Mouse (Mus musculus): ENCODE measurements around the gene Arid5b. TPM values are rescaled to one million over a fixed set of nuclear protein-coding genes. Genes with fewer than 3 reads are reported as not detected.
A peak's percentile ranks its signal among the peaks of the same experiment; 100 is the strongest.

The Arid5b gene
- polyA plus RNA-seq, 1 experiment from 2014 or later, result 44.2 TPM

DNA sequence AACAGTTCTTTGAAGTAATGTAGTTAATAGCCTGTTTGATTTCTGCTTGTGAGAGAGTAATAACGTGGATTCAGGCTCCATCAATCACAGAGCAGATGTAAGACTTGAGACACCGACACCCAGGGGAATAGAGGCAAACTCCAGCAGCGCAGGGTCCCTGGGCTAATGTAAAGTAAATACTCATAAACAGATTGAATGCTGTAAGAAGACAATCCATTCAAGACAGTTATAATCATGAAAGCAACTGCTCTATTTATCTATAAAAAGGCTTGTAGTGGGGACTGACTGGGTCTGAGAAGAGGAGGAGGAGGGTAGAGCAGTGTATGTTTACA is 3.2 kb upstream of the Arid5b start:
- no peaks in the 10 kb centered on the region for H3K36me3 ChIP-seq
- H3K4me3 ChIP-seq, result no peak overlapping the region
- peak overlapping the region; percentile 92; the same call in 1 of the 2 replicates for H3K4me2 ChIP-seq (replicated peaks)
- no peaks in the 10 kb centered on the region for H3K27me3 ChIP-seq
- peaks cover 26% of the 10 kb centered on the region for H3K4me1 ChIP-seq
- H3K27ac ChIP-seq, result no peak overlapping the region
- H3K9me3 ChIP-seq, result no peaks in the 10 kb centered on the region
- no peak overlapping the region for H3K9ac ChIP-seq
- 9% methylated on average over 3 of the region's 3 CpGs for WGBS
- no peak for ATAC-seq (ENCODE audit: low FRiP score, low read depth)

DNA sequence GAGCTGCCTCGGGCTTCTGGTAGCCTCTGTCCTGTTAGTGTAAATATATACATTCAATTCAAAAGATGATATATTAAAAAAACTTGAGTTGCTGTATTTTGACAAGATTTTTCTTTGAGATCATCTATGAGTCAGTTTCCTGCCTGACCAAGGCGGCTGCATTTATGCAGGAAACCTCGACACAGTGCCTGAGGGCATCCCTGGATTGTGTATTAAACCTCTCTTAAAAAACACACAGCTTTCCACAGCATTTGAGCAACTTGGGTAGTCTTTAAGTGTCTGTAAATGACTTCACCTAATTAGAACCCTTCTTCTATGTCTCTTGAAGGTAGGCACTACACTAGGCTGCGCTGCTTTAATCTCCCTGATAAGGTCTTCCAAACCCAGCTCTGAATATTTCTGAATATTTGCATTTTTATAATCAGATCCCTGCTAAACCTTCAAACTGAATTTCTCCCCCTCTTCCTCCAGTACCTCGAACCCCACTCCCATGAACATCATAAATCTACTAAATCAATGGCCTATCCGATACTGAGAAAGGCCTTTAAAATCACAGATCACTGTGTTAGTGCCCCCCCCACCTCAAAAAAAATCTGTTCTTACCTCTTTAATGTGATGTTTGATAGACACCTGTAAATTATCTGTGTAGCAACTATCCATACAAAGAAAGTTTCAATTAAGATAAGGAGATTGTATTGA is 2.7 kb upstream of the Arid5b start:
- H3K4me2 ChIP-seq (replicated peaks), result 0 out of 2 replicates have a peak overlapping the region, but pooled peaks have one; percentile 85
- H3K4me3 ChIP-seq, result no peak overlapping the region
- no peak overlapping the region for H3K27ac ChIP-seq
- no peaks in the 10 kb centered on the region for H3K9me3 ChIP-seq
- H3K9ac ChIP-seq, result no peak overlapping the region
- no peaks in the 10 kb centered on the region for H3K36me3 ChIP-seq
- peaks cover 26% of the 10 kb centered on the region for H3K4me1 ChIP-seq
- H3K27me3 ChIP-seq, result no peaks in the 10 kb centered on the region
- ATAC-seq (ENCODE audit: low FRiP score, low read depth), result no peak
- WGBS, result 19% methylated on average over 6 of the region's 6 CpGs

DNA sequence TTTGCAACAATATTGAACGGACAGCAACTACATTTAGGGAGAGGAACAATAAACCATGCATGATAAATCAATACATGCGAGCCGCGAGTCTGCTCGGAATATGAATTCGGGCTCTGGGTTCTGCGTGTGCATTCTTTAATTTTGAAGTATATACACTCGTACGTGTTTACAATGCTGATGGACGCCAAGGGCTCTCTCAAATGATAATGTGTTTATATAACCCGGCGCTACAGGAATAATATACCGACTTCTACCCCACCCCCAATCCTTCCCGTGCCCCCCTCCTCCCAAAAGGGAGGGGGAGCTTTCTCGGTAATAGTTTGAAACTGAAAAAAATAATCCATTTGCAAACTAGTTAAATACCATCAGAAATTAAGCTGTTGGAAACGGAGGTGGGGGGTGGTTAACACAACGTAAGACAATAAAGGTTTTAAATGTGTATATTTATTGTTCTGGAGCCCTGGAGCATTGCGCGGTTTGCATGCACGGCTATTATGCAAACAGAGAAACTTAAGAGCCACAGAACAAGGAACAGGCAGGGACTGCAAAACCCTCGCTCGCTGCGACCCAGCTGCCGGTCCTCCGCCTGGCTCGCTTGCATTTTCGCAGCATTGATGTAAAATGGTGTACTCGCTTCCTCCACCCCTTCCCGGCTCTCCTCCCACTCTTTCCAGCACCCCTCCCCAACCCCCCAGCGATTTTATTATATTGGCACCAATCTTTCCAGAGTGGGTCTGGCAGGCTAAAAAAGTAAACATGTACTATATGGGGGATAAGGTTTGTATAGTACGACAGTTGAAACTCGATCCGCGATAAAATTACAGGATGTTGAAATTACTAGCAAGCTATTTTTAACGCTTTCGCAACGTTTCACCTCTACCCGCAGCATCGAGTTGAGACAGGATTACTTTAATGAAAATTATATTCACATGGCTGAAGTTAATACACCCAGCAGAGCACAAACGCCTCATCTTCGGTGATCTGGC is 1.3 kb upstream of the Arid5b start:
- Histone ChIP-seq H3K4me2 (replicated peaks) (peak overlapping the region; percentile 85), H3K27ac (peak overlapping the region; percentile 66), H3K36me3 (no peaks in the 10 kb centered on the region), H3K4me3 (peak overlapping the region; percentile 69), H3K9me3 (no peaks in the 10 kb centered on the region), H3K27me3 (no peaks in the 10 kb centered on the region), H3K9ac (peak overlapping the region; percentile 54), H3K4me1 (peaks cover 35% of the 10 kb centered on the region)
- WGBS, result under 1% methylated on average over 41 of the region's 41 CpGs
- ATAC-seq (ENCODE audit: low FRiP score, low read depth), result no peak

DNA sequence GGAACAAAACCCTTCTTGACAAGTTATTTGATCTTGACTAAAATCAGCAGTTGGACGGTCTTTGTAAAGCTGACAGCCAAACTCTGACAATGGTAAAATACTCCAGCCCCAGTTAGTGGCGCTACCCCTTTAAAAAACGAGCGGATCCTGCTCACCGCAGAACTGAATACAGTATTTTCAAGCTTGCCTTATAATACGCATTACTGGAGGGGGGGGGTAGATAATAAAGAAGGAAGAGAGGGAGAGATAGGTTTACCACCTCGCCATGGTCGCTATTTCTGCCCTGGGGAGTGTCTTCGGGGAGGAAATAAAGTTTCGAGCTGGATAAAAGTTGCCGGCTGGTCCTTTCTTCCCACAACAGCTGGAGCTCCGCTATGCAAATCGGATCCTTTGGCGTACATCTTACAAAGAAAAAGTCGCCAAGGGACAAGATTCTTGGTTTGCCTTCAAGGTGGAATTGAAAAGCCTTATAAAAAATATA is 829 bp downstream of the Arid5b start:
- peaks cover 33% of the 10 kb centered on the region for H3K4me1 ChIP-seq
- no peaks in the 10 kb centered on the region for H3K27me3 ChIP-seq
- H3K27ac ChIP-seq, result peak overlapping the region; percentile 91
- H3K4me2 ChIP-seq (replicated peaks), result peak overlapping the region; percentile 85
- H3K9ac ChIP-seq, result peak overlapping the region; percentile 82
- H3K9me3 ChIP-seq, result no peaks in the 10 kb centered on the region
- WGBS, result under 1% methylated on average over 15 of the region's 15 CpGs
- ATAC-seq (ENCODE audit: low FRiP score, low read depth), result no peak
- H3K36me3 ChIP-seq, result peaks cover 14% of the 10 kb centered on the region
- peak overlapping the region; percentile 69 for H3K4me3 ChIP-seq

DNA sequence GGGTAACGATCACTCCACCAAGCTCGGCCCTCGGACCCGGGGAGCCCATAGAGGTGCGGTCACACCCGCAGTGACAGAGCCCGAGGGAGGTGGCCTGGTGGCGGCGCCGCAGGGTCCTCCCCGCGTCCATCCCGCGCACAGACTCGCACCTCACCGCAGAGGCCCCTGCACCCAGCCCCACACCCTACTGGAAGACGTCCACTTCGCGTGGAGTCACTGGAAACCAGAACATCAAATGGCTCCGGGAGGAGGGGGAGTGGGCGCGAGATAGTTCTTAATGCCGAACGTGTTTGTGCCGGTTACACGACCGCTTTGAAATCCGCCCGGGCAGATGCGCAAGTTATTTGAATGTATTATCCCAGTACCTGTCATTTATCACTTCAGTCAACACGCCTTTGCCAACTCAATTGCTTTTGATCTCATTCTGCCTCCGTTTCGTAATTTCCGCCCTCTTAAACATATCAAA is 1.5 kb downstream of the Arid5b start:
- peak overlapping the region; percentile 82 for H3K9ac ChIP-seq
- peaks cover 28% of the 10 kb centered on the region for H3K4me1 ChIP-seq
- peak overlapping the region; percentile 69 for H3K4me3 ChIP-seq
- peak; percentile 24 for ATAC-seq (ENCODE audit: low FRiP score, low read depth)
- H3K4me2 ChIP-seq (replicated peaks), result peak overlapping the region; percentile 85
- WGBS, result under 1% methylated on average over 33 of the region's 34 CpGs
- peak overlapping the region; percentile 93 for H3K27ac ChIP-seq
- no peaks in the 10 kb centered on the region for H3K9me3 ChIP-seq
- no peaks in the 10 kb centered on the region for H3K27me3 ChIP-seq
- peaks cover 19% of the 10 kb centered on the region for H3K36me3 ChIP-seq

DNA sequence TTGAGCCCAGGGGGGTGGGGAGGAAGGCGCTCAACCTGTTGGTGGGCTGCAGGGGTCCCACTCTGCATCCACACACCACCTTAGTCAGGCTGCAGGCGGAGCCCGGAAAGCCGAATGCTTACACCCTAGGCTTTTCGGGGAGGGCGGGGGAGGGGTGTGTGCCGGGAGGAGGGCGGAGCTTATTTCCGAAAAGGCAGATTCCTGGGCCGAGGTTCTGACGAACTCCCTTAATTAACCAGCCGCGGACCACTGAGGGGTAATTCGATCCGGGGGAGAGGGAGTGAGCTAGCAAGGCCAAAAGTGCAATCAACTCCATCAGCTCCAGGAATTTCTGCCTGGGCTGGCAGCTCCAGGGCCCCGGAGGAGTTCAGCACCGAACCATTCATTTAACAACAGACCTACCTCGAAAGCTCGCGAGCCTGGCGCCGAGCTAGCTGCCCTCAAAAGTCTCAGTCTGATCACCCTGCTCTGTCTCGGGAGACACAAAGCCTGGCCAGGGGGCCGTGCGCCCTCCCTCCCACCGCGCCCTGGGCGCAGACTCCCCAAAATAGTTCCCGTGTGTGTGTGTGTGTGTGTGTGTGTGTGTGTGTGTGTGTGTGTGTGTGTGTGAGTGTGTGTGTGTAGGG is 2.1 kb downstream of the Arid5b start:
- peak; percentile 78 for ATAC-seq (ENCODE audit: low FRiP score, low read depth)
- peak overlapping the region; percentile 69 for H3K4me3 ChIP-seq
- 2% methylated on average over 29 of the region's 29 CpGs for WGBS
- peak overlapping the region; percentile 82 for H3K9ac ChIP-seq
- peak overlapping the region; percentile 85 for H3K4me2 ChIP-seq (replicated peaks)
- peaks cover 22% of the 10 kb centered on the region for H3K36me3 ChIP-seq
- peak overlapping the region; percentile 93 for H3K27ac ChIP-seq
- no peaks in the 10 kb centered on the region for H3K9me3 ChIP-seq
- H3K4me1 ChIP-seq, result peaks cover 23% of the 10 kb centered on the region
- no peaks in the 10 kb centered on the region for H3K27me3 ChIP-seq

DNA sequence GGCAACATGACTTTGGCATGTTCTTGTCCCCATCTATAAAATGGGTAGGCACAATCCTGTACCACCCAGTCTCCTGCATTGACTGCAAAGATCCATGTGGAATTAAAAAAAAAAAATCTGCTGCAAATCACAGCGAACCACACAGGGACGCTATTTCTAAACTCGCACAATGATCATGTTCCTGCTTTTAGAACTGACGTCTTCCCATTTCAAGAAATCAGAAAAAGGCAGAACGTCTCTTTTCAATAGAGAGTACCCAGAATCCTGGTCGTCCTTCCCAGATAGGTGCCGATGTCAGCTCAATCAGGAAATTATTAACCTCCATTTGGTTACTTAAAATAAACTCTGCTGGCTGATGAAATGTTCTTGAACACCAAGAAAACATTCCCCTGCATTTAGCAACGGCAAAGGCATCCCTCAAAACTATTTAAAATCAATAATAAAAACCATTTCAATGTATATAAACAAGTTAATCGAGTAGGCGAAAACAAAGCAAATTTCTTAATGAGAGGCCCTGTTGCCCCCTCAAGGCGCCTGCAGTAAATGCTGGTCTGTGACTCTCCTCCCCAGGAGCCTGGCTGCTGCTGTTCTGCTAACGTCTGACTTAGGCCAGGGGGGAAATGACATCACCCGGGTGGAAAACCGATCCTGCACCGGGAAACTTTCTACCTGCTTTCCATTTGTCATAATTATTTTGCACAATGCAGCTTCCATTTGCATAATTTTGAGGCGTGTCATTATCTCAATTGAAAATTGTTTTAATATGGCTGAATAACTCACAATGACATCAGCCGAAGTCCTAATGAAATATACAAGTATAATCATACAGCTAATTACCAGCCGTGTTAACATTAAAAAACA is 3.4 kb downstream of the Arid5b start:
- peaks cover 32% of the 10 kb centered on the region for H3K36me3 ChIP-seq
- no peaks in the 10 kb centered on the region for H3K9me3 ChIP-seq
- no peak overlapping the region for H3K27ac ChIP-seq
- H3K4me1 ChIP-seq, result peaks cover 11% of the 10 kb centered on the region
- H3K9ac ChIP-seq, result no peak overlapping the region
- peak overlapping the region; percentile 85 for H3K4me2 ChIP-seq (replicated peaks)
- WGBS, result 18% methylated on average over 18 of the region's 18 CpGs
- H3K4me3 ChIP-seq, result peak overlapping the region; percentile 69
- H3K27me3 ChIP-seq, result no peaks in the 10 kb centered on the region
- ATAC-seq (ENCODE audit: low FRiP score, low read depth), result no peak

DNA sequence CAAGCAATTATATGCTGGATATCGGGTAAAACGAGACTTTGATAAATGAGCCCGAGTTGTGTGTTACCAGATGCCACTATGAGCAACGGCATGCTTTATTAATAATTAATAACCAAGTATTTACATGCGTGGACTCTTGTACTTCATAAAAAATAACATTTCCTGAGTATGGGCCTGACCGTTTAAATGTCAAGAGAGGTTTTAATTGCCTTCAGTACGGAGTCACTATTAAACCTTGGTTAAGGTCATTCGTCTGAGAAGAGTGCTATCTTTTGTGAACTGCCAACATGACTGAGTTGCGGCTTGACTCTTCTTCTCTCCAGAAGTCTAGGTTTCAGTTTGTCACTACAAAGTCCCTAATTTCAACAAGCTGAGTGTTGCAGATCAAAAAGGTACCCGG is 8.8 kb downstream of the Arid5b start:
- no peaks in the 10 kb centered on the region for H3K27me3 ChIP-seq
- no peaks in the 10 kb centered on the region for H3K9me3 ChIP-seq
- no peak overlapping the region for H3K27ac ChIP-seq
- H3K4me1 ChIP-seq, result peaks cover 10% of the 10 kb centered on the region
- ATAC-seq (ENCODE audit: low FRiP score, low read depth), result no peak
- WGBS, result 74% methylated on average over 10 of the region's 10 CpGs
- no peak overlapping the region for H3K4me2 ChIP-seq (replicated peaks)
- no peak overlapping the region for H3K9ac ChIP-seq
- peaks cover 43% of the 10 kb centered on the region for H3K36me3 ChIP-seq
- no peak overlapping the region for H3K4me3 ChIP-seq

DNA sequence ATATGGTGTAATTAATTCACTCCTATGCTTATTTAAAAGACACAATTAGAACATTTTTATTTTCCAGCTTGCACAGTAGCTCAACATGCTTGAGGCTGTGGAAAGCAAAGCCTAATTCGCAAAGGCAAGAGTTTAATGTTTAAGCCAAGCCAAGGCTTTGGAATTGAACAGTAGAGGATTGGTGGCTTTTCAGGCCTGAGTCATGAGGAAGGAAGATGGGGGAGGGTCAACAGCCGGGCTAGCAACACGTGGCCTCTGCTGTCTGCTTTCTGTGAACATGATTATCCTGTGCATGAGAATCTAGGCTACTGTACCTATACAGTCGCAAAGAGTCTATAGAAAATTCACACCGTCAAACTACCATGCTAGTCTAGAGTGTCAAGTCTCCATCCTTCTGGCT is 9.9 kb downstream of the Arid5b start:
- Histone ChIP-seq H3K4me3 (no peak overlapping the region), H3K9me3 (no peaks in the 10 kb centered on the region), H3K27ac (no peak overlapping the region), H3K9ac (no peak overlapping the region), H3K27me3 (no peaks in the 10 kb centered on the region), H3K36me3 (peaks cover 47% of the 10 kb centered on the region), H3K4me1 (0 out of 2 replicates have a peak, but pooled peaks cover 8% of the 10 kb centered on the region), H3K4me2 (replicated peaks) (no peak overlapping the region)
- ATAC-seq (ENCODE audit: low FRiP score, low read depth), result no peak
- 71% methylated on average over 5 of the region's 5 CpGs for WGBS

DNA sequence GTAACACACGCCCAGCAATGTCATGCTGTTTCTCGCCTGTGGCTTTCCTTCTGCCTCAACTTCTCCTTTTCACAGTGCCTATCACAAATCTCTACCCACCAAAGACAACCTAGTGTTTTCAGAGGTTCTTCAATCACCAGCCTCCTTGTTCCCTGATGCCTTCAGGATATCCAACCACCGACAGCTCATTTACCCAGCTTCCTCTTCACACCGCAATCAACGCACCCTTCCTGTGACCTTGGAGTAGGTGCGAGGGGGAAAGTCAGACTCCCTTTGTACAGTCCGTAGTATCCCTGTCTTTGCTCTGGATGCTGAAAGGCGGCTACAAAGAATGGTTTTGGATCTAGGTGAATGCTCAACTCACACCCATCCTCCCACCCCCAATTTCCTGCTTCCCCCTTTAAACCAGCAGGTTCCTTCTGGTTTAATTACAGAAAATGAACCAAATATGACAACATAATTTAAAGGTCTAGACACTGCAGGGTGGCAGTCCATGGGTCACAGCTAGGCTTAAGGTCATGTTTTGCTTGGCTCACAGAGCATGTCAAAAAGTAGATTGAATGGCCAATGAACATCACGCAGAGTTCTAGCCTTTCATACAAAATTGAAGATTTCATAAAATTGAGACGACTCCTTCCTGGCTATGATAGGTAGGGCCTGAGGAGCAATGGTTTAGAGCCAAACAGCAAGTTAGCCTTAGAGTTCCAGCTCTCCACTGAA is 14.4 kb downstream of the Arid5b start:
- Histone ChIP-seq H3K9me3 (no peaks in the 10 kb centered on the region), H3K4me2 (replicated peaks) (no peak overlapping the region), H3K27ac (no peak overlapping the region), H3K4me1 (0 out of 2 replicates have a peak, but pooled peaks cover 10% of the 10 kb centered on the region), H3K9ac (no peak overlapping the region), H3K36me3 (peaks cover 37% of the 10 kb centered on the region), H3K27me3 (no peaks in the 10 kb centered on the region), H3K4me3 (no peak overlapping the region)
- 90% methylated on average over 10 of the region's 10 CpGs for WGBS
- no peak for ATAC-seq (ENCODE audit: low FRiP score, low read depth)

Measured in limb, embryonic 13.5 days (tissue).